Mouse (Mus musculus): ENCODE results near the gene Mxra8. TPM values are rescaled to one million over a fixed set of nuclear protein-coding genes. Genes with fewer than 3 reads are reported as not detected.

The Mxra8 gene
- total and polyA plus RNA-seq, 3 experiments = 26.7 to 84.7 (median 31.9) TPM

- Histone ChIP-seq H3K4me3 (no peak overlapping the region), H3K79me2 (replicated peaks; ENCODE audit: control insufficient read depth, insufficient read depth, low read length) (peaks cover 3% of the 10 kb centered on the region; the same call in 1 of the 2 replicates), H3K36me3 (ENCODE audit: control insufficient read depth, insufficient read depth, low read length) (peaks cover 9% of the 10 kb centered on the region), H3K4me1 (ENCODE audit: control insufficient read depth, insufficient read depth, low read length) (peaks cover 7% of the 10 kb centered on the region), H3K27me3 (ENCODE audit: control insufficient read depth, insufficient read depth, low read length) (no peaks in the 10 kb centered on the region), H3K9ac (ENCODE audit: low read depth, low read length) (no peak overlapping the region), H3K27ac (no peak overlapping the region)
- 94% methylated on average over 1 of the region's 1 CpGs for WGBS
- no peak for TF ChIP-seq CTCF (IDR thresholded peaks at IDR 0.05)
- TF ChIP-seq EP300 (IDR thresholded peaks at IDR 0.05; ENCODE audit: insufficient read depth, low read depth, low read length) = no peak
- TF ChIP-seq POLR2A (IDR thresholded peaks at IDR 0.05; ENCODE audit: insufficient read depth, low read depth, low read length) = no peak
- intact Hi-C loops (cut with DNase I) = loop anchor here (2.0 to 5.0 kb wide), 2 partner anchors 17 to 40 kb away; partner anchors contain the start of genes Atad3a and Tmem88b
- DNase-seq = no peak
These were observed 37.4 kb upstream of the Mxra8 start for GRCm38 (mm10) chr4:155802075-155802474.

GRCm38 (mm10) chr4:155802741-155803339 lies 36.6 kb upstream of the Mxra8 start, which contains the start of gene Mrpl20:
TSS of gene Mrpl20 (plus strand) at chr4:155802878.
- Histone ChIP-seq H3K36me3 (ENCODE audit: control insufficient read depth, insufficient read depth, low read length) (peaks cover 9% of the 10 kb centered on the region), H3K4me3 (peak within 1 kb of the TSS; percentile 96), H3K9ac (ENCODE audit: low read depth, low read length) (peak within 1 kb of the TSS; percentile 98), H3K79me2 (replicated peaks; ENCODE audit: control insufficient read depth, insufficient read depth, low read length) (peaks cover 3% of the 10 kb centered on the region; the same call in 1 of the 2 replicates), H3K27me3 (ENCODE audit: control insufficient read depth, insufficient read depth, low read length) (no peaks in the 10 kb centered on the region), H3K27ac (peak within 1 kb of the TSS; percentile 88), H3K4me1 (ENCODE audit: control insufficient read depth, insufficient read depth, low read length) (peaks cover 7% of the 10 kb centered on the region)
- DNase-seq = no peak
- TF ChIP-seq EP300 (IDR thresholded peaks at IDR 0.05; ENCODE audit: insufficient read depth, low read depth, low read length) (no peak), CTCF (IDR thresholded peaks at IDR 0.05) (peak; percentile 38), POLR2A (IDR thresholded peaks at IDR 0.05; ENCODE audit: insufficient read depth, low read depth, low read length) (no peak)
- intact Hi-C loops (cut with DNase I) = loop anchor here (1.0 to 5.0 kb wide), 3 partner anchors 9 to 41 kb away; partner anchors contain the start of genes Atad3a, Ccnl2 and Tmem88b
- WGBS = 9% methylated on average over 12 of the region's 12 CpGs

GRCm38 (mm10) chr4:155803340-155804041 lies 36.0 kb upstream of the Mxra8 start:
- under 1% methylated on average over 58 of the region's 58 CpGs for WGBS
- peak; percentile 95 to 97 for DNase-seq
- H3K79me2 ChIP-seq (replicated peaks; ENCODE audit: control insufficient read depth, insufficient read depth, low read length) = peaks cover 3% of the 10 kb centered on the region; the same call in 1 of the 2 replicates
- H3K27ac ChIP-seq = peak overlapping the region; percentile 88
- peak overlapping the region; percentile 96 for H3K4me3 ChIP-seq
- peaks cover 7% of the 10 kb centered on the region for H3K4me1 ChIP-seq (ENCODE audit: control insufficient read depth, insufficient read depth, low read length)
- H3K36me3 ChIP-seq (ENCODE audit: control insufficient read depth, insufficient read depth, low read length) = peaks cover 9% of the 10 kb centered on the region
- intact Hi-C loops (cut with DNase I) = loop anchor here (1.0 to 5.0 kb wide), 4 partner anchors 9 to 41 kb away; partner anchors contain the start of genes Atad3a, Aurkaip1, Ccnl2 and Tmem88b
- H3K9ac ChIP-seq (ENCODE audit: low read depth, low read length) = peak overlapping the region; percentile 98
- TF ChIP-seq CTCF (IDR thresholded peaks at IDR 0.05) (no peak), POLR2A (IDR thresholded peaks at IDR 0.05; ENCODE audit: insufficient read depth, low read depth, low read length) (peak; percentile 84), EP300 (IDR thresholded peaks at IDR 0.05; ENCODE audit: insufficient read depth, low read depth, low read length) (peak; percentile 27; the same call in 1 of the 2 replicates)
- H3K27me3 ChIP-seq (ENCODE audit: control insufficient read depth, insufficient read depth, low read length) = no peaks in the 10 kb centered on the region

GRCm38 (mm10) chr4:155807841-155808240 lies 31.6 kb upstream of the Mxra8 start:
- Histone ChIP-seq H3K79me2 (replicated peaks; ENCODE audit: control insufficient read depth, insufficient read depth, low read length) (peaks cover 5% of the 10 kb centered on the region; the same call in 1 of the 2 replicates), H3K9ac (ENCODE audit: low read depth, low read length) (no peak overlapping the region), H3K36me3 (ENCODE audit: control insufficient read depth, insufficient read depth, low read length) (peaks cover 16% of the 10 kb centered on the region), H3K4me3 (no peak overlapping the region), H3K27me3 (ENCODE audit: control insufficient read depth, insufficient read depth, low read length) (no peaks in the 10 kb centered on the region), H3K4me1 (ENCODE audit: control insufficient read depth, insufficient read depth, low read length) (peaks cover 7% of the 10 kb centered on the region), H3K27ac (no peak overlapping the region)
- TF ChIP-seq CTCF (IDR thresholded peaks at IDR 0.05) (no peak), POLR2A (IDR thresholded peaks at IDR 0.05; ENCODE audit: insufficient read depth, low read depth, low read length) (no peak), EP300 (IDR thresholded peaks at IDR 0.05; ENCODE audit: insufficient read depth, low read depth, low read length) (no peak)
- 84% methylated on average over 3 of the region's 3 CpGs for WGBS
- intact Hi-C loops (cut with DNase I) = no loop called here
- DNase-seq = no peak

- peak within 1 kb of the TSS; percentile 94 for H3K9ac ChIP-seq (ENCODE audit: low read depth, low read length)
- H3K27ac ChIP-seq = peak within 1 kb of the TSS; percentile 98
- under 1% methylated on average over 60 of the region's 60 CpGs for WGBS
- intact Hi-C loops (cut with DNase I) = loop anchor here (1.0 to 5.0 kb wide), 3 partner anchors 9 to 140 kb away; partner anchors contain the start of gene Aurkaip1
- H3K4me1 ChIP-seq (ENCODE audit: control insufficient read depth, insufficient read depth, low read length) = peaks cover 6% of the 10 kb centered on the region
- peak within 1 kb of the TSS; percentile 99 for H3K4me3 ChIP-seq
- H3K79me2 ChIP-seq (replicated peaks; ENCODE audit: control insufficient read depth, insufficient read depth, low read length) = peaks cover 10% of the 10 kb centered on the region
- TF ChIP-seq CTCF (IDR thresholded peaks at IDR 0.05) = no peak
- peak; percentile 73 for TF ChIP-seq POLR2A (IDR thresholded peaks at IDR 0.05; ENCODE audit: insufficient read depth, low read depth, low read length)
- 0 out of 2 replicates have a peak, but pooled peaks have one; percentile 17 for TF ChIP-seq EP300 (IDR thresholded peaks at IDR 0.05; ENCODE audit: insufficient read depth, low read depth, low read length)
- peaks cover 27% of the 10 kb centered on the region for H3K36me3 ChIP-seq (ENCODE audit: control insufficient read depth, insufficient read depth, low read length)
- no peaks in the 10 kb centered on the region for H3K27me3 ChIP-seq (ENCODE audit: control insufficient read depth, insufficient read depth, low read length)
- peak; percentile 93 to 96 for DNase-seq
These were observed 27.4 kb upstream of the Mxra8 start, which contains the start of gene Ccnl2 for GRCm38 (mm10) chr4:155811929-155812664. TSS of gene Ccnl2 (plus strand) at chr4:155812489.
